In genomic region chr3:144568861-144569361, GRCm38 (mm10) we compare ENCODE assay signal across 8 mouse cellular contexts. TPM values are rescaled to one million over a fixed set of nuclear protein-coding genes. Genes with fewer than 3 reads are reported as not detected.
DNase-seq lines count a peak whose midpoint lies in the region; ATAC-seq and TF ChIP-seq lines count a peak whose summit lies in the region.

No protein-coding gene starts in this region.

- WGBS in hindbrain, embryonic 10.5 days = 1% methylated on average over 21 of the region's 21 CpGs
- WGBS in liver, embryonic 13.5 days (ENCODE audit: insufficient replicate concordance) = 1% methylated on average over 21 of the region's 21 CpGs
- WGBS in neural tube, embryonic 13.5 days = under 1% methylated on average over 21 of the region's 21 CpGs

- peak overlapping the region; percentile 100 for H3K4me2 ChIP-seq in liver, embryonic 13.5 days
- peak overlapping the region; percentile 89 for H3K4me2 ChIP-seq in neural tube, embryonic 13.5 days

- peak overlapping the region; percentile 80 for H3K4me3 ChIP-seq in layer of hippocampus, adult 2 months
- H3K4me3 ChIP-seq in hindbrain, embryonic 10.5 days = peak overlapping the region; percentile 93
- H3K4me3 ChIP-seq in liver, embryonic 13.5 days (replicated peaks) = peak overlapping the region; percentile 98
- H3K4me3 ChIP-seq in neural tube, embryonic 13.5 days = peak overlapping the region; percentile 65

- peak in 1 of 2 experiments; percentile 22 for DNase-seq in layer of hippocampus, adult 2 months (ENCODE audit: low spot score in 2 of 2)
- DNase-seq in layer of hippocampus, adult 18-20 months (ENCODE audit: low spot score in 2 of 2) = no peak
- peak; percentile 40 for DNase-seq in brain, adult 2 months (ENCODE audit: low read depth, low spot score)
- DNase-seq in hindbrain, embryonic 10.5 days (ENCODE audit: low spot score) = no peak
- DNase-seq in liver, embryonic 13.5 days = peak; percentile 9
- DNase-seq in ovary, postnatal 36 days (ENCODE audit: low spot score) = no peak
- DNase-seq in cerebellum, postnatal 4 days (ENCODE audit: low spot score in 2 of 2) = no peak

- no peak for ATAC-seq in liver, embryonic 13.5 days (ENCODE audit: low read depth)
- ATAC-seq in neural tube, embryonic 13.5 days (ENCODE audit: low read depth) = no peak

- peaks cover 10% of the 10 kb centered on the region for H3K36me3 ChIP-seq in hindbrain, embryonic 10.5 days
- H3K36me3 ChIP-seq in liver, embryonic 13.5 days = peaks cover 14% of the 10 kb centered on the region
- H3K36me3 ChIP-seq in neural tube, embryonic 13.5 days = peaks cover 7% of the 10 kb centered on the region; the same call in 1 of the 2 replicates

- no peak for TF ChIP-seq CTCF in layer of hippocampus, adult 2 months (conservative IDR thresholded peaks at IDR 0.05)

- H3K27me3 ChIP-seq in hindbrain, embryonic 10.5 days (ENCODE audit: insufficient read depth, poor library complexity, severe bottlenecking) = no peaks in the 10 kb centered on the region
- H3K27me3 ChIP-seq in liver, embryonic 13.5 days = no peaks in the 10 kb centered on the region
- no peaks in the 10 kb centered on the region for H3K27me3 ChIP-seq in neural tube, embryonic 13.5 days

- no peaks in the 10 kb centered on the region for H3K9me3 ChIP-seq in hindbrain, embryonic 10.5 days
- H3K9me3 ChIP-seq in liver, embryonic 13.5 days (replicated peaks) = no peaks in the 10 kb centered on the region
- H3K9me3 ChIP-seq in neural tube, embryonic 13.5 days = no peaks in the 10 kb centered on the region

- H3K27ac ChIP-seq in layer of hippocampus, adult 2 months = peak overlapping the region; percentile 96
- peak overlapping the region; percentile 95 for H3K27ac ChIP-seq in hindbrain, embryonic 10.5 days
- H3K27ac ChIP-seq in liver, embryonic 13.5 days = peak overlapping the region; percentile 80; the same call in 1 of the 2 replicates
- peak overlapping the region; percentile 98 for H3K27ac ChIP-seq in neural tube, embryonic 13.5 days (replicated peaks)

- peaks cover 33% of the 10 kb centered on the region for H3K4me1 ChIP-seq in hindbrain, embryonic 10.5 days (replicated peaks)
- H3K4me1 ChIP-seq in liver, embryonic 13.5 days (replicated peaks) = peaks cover 42% of the 10 kb centered on the region
- peaks cover 37% of the 10 kb centered on the region for H3K4me1 ChIP-seq in neural tube, embryonic 13.5 days (replicated peaks)

- H3K9ac ChIP-seq in liver, embryonic 13.5 days = peak overlapping the region; percentile 95
- peak overlapping the region; percentile 92 for H3K9ac ChIP-seq in neural tube, embryonic 13.5 days

RNA-seq across cellular contexts. Expression of gene Hs2st1, which starts 1.1 kb away (rescaled TPM):
- total RNA-seq in layer of hippocampus, adult 2 months (2021) = 10 to 100 TPM; 38.4 to 40.5 TPM
- 10 to 100 TPM; 39.6 to 40.0 TPM for total RNA-seq in layer of hippocampus, adult 18-20 months (2021)
- 12.6 and 13.3 TPM in 2 replicates for polyA plus RNA-seq in hindbrain, embryonic 10.5 days (2016; fragmentation: Nextera tagmentation; extraction: Ambion mirVana)
- polyA plus RNA-seq in liver, embryonic 13.5 days (2015; fragmentation: Nextera tagmentation; extraction: Ambion mirVana) = 2.2 and 3.1 TPM in 2 replicates
- 15.6 and 17.9 TPM in 2 replicates for polyA plus RNA-seq in neural tube, embryonic 13.5 days (2015; fragmentation: Nextera tagmentation; extraction: Ambion mirVana)

RNA-seq across cellular contexts. Expression of gene Selenof, which starts 1.2 kb away (rescaled TPM):
- total RNA-seq in layer of hippocampus, adult 2 months (2021) = 100 to 1,000 TPM; 228 to 231 TPM
- total RNA-seq in layer of hippocampus, adult 18-20 months (2021) = 100 to 1,000 TPM; 210 to 219 TPM
- polyA plus RNA-seq in hindbrain, embryonic 10.5 days (2016; fragmentation: Nextera tagmentation; extraction: Ambion mirVana) = 484 and 487 TPM in 2 replicates
- polyA plus RNA-seq in liver, embryonic 13.5 days (2015; fragmentation: Nextera tagmentation; extraction: Ambion mirVana) = 316 and 342 TPM in 2 replicates
- polyA plus RNA-seq in neural tube, embryonic 13.5 days (2015; fragmentation: Nextera tagmentation; extraction: Ambion mirVana) = 595 and 628 TPM in 2 replicates

Comparison
In these comparisons a context has a peak if more than half of its experiments do, and no peak if none do; other contexts are left out.
1. DNase-seq: peak in brain, adult 2 months (single experiment) and liver, embryonic 13.5 days (single experiment); none in layer of hippocampus, adult 18-20 months (0 of 2), hindbrain, embryonic 10.5 days (single experiment), ovary, postnatal 36 days (single experiment) and cerebellum, postnatal 4 days (0 of 2).
2. Peak in every context shown above with its lines, with median percentiles within 50 percentile points of each other: H3K27ac ChIP-seq and H3K4me3 ChIP-seq.